Mouse (Mus musculus) MEL (cell line): ENCODE measurements around the gene Cdca7l. TPM values are rescaled to one million over a fixed set of nuclear protein-coding genes. Genes with fewer than 3 reads are reported as not detected.

Experiments used
- DNase-seq: peaks from one replicate; pipeline ENCODE4 v3.0.0; 2011; ENCODE audit warnings: low read depth, low spot score
- H3K27ac ChIP-seq: 2 replicates; pipeline ENCODE4 v1.5.1; 2012; ENCODE audit warnings: low read depth, mild to moderate bottlenecking, control low read depth, low read length, moderate library complexity; ENCODE audit not compliant: control insufficient read depth
- H3K27me3 ChIP-seq, 2 experiments: fragments of 150-350 bp in 1 of 2; sonication (generic) in 1 of 2; 2 replicates each; pipeline ENCODE4 v1.6.1; 2012; ENCODE audit warnings: low read length in 2 of 2, mild to moderate bottlenecking in 2 of 2, improper control_type of control experiment in 1 of 2, moderate library complexity in 1 of 2; ENCODE audit not compliant: insufficient read depth in 2 of 2, control insufficient read depth in 1 of 2
- H3K36me3 ChIP-seq, 2 experiments: 2 replicates each; pipeline ENCODE4 v1.6.1; 2012 to 2014; ENCODE audit warnings: low read length in 2 of 2, improper control_type of control experiment in 1 of 2, inconsistent platforms in 1 of 2, mild to moderate bottlenecking in 1 of 2; ENCODE audit not compliant: insufficient read depth in 2 of 2, control insufficient read depth in 1 of 2
- H3K4me1 ChIP-seq, 2 experiments: fragments of 150-350 bp in 1 of 2; sonication (generic) in 1 of 2; 2 replicates each; pipeline ENCODE4 v1.6.1; 2012; ENCODE audit warnings: low read length in 2 of 2, improper control_type of control experiment in 1 of 2, mild to moderate bottlenecking in 1 of 2; ENCODE audit not compliant: insufficient read depth in 2 of 2, control insufficient read depth in 1 of 2
- H3K4me3 ChIP-seq, 2 experiments: fragments of 150-350 bp in 1 of 2; sonication (generic) in 1 of 2; 2 replicates each; pipeline ENCODE4 v1.5.1; 2012; ENCODE audit warnings: low read depth in 2 of 2, low read length in 2 of 2, mild to moderate bottlenecking in 2 of 2, moderate library complexity in 2 of 2, control low read depth in 1 of 2, improper control_type of control experiment in 1 of 2; ENCODE audit not compliant: control insufficient read depth in 1 of 2, insufficient read depth in 1 of 2
- H3K79me2 ChIP-seq: 2 replicates; pipeline ENCODE4 v1.6.1; 2012; ENCODE audit warnings: mild to moderate bottlenecking, low read length, moderate library complexity; ENCODE audit not compliant: control insufficient read depth, poor library complexity, insufficient read depth
- H3K9ac ChIP-seq: 2 replicates; pipeline ENCODE4 v1.6.1; 2012; ENCODE audit warnings: low read depth, mild to moderate bottlenecking, control low read depth, low read length, moderate library complexity; ENCODE audit not compliant: control insufficient read depth, poor library complexity, severe bottlenecking
- H3K9me3 ChIP-seq: fragments of 150-350 bp; sonication (generic); replicated peaks from 2 replicates; pipeline ENCODE4 v1.6.1; 2012; ENCODE audit warnings: mild to moderate bottlenecking, low read length, improper control_type of control experiment, moderate library complexity; ENCODE audit not compliant: insufficient read depth
- CHD2 ChIP-seq: IDR thresholded peaks from 2 replicates; pipeline ENCODE4 v1.6.1; 2011; ENCODE audit warnings: low read length, improper control_type of control experiment
- CTCF ChIP-seq, 3 experiments: IDR thresholded peaks in 2 of 3; conservative IDR thresholded peaks in 1 of 3; 2 replicates each; pipeline ENCODE4 v1.5.1; 2011 to 2012; ENCODE audit warnings: low read length in 3 of 3, low read depth in 2 of 3, mild to moderate bottlenecking in 2 of 3, improper control_type of control experiment in 1 of 3, inconsistent platforms in 1 of 3, mixed read lengths in 1 of 3, moderate library complexity in 1 of 3; ENCODE audit not compliant: control insufficient read depth in 1 of 3, insufficient read depth in 1 of 3, poor library complexity in 1 of 3, severe bottlenecking in 1 of 3
- EP300 ChIP-seq, 2 experiments: IDR thresholded peaks; 2 replicates each; pipeline ENCODE4 v1.6.1; 2011; ENCODE audit warnings: improper control_type of control experiment in 2 of 2, low read length in 2 of 2, low read depth in 1 of 2, mild to moderate bottlenecking in 1 of 2
- GABPA ChIP-seq: IDR thresholded peaks from 2 replicates; pipeline ENCODE4 v1.6.1; 2012; ENCODE audit warnings: low read depth, mild to moderate bottlenecking, inconsistent platforms, low read length, improper control_type of control experiment, moderate library complexity
- HCFC1 ChIP-seq: IDR thresholded peaks from 2 replicates; pipeline ENCODE4 v1.6.1; 2012; ENCODE audit warnings: low read depth, mild to moderate bottlenecking, inconsistent platforms, low read length, improper control_type of control experiment, moderate library complexity
- KAT2A ChIP-seq: conservative IDR thresholded peaks from 2 replicates; pipeline ENCODE4 v1.6.1; 2012; ENCODE audit warnings: low read depth, low read length, improper control_type of control experiment, inconsistent platforms
- MAZ ChIP-seq: IDR thresholded peaks from 2 replicates; pipeline ENCODE4 v1.6.1; 2012; ENCODE audit warnings: low read depth, mild to moderate bottlenecking, inconsistent platforms, low read length, improper control_type of control experiment
- MXI1 ChIP-seq: IDR thresholded peaks from 2 replicates; pipeline ENCODE4 v1.6.1; 2011; ENCODE audit warnings: mild to moderate bottlenecking, low read depth, low read length, improper control_type of control experiment
- MYB ChIP-seq: IDR thresholded peaks from 2 replicates; pipeline ENCODE4 v1.6.1; 2011; ENCODE audit warnings: mild to moderate bottlenecking, low read depth, low read length, improper control_type of control experiment
- MYC ChIP-seq: IDR thresholded peaks from 2 replicates; pipeline ENCODE4 v1.6.1; 2011; ENCODE audit warnings: low read depth, mild to moderate bottlenecking, low read length, improper control_type of control experiment, moderate library complexity
- NELFE ChIP-seq: IDR thresholded peaks from 2 replicates; pipeline ENCODE4 v1.6.1; 2011; ENCODE audit warnings: low read depth, low read length, improper control_type of control experiment
- NRF1 ChIP-seq: IDR thresholded peaks from 2 replicates; pipeline ENCODE4 v1.6.1; 2014; ENCODE audit warnings: low read depth, mild to moderate bottlenecking, inconsistent platforms, low read length, improper control_type of control experiment, moderate library complexity; ENCODE audit not compliant: poor library complexity, insufficient read depth, severe bottlenecking
- POLR2A ChIP-seq, 2 experiments: IDR thresholded peaks; 2 replicates each; pipeline ENCODE4 v1.6.1; 2011 to 2012; ENCODE audit warnings: low read length in 2 of 2, mild to moderate bottlenecking in 2 of 2, control low read depth in 1 of 2, improper control_type of control experiment in 1 of 2, low read depth in 1 of 2, moderate library complexity in 1 of 2; ENCODE audit not compliant: control insufficient read depth in 1 of 2, insufficient read depth in 1 of 2, poor library complexity in 1 of 2
- POLR2AphosphoS5 ChIP-seq: IDR thresholded peaks from 2 replicates; pipeline ENCODE4 v1.6.1; 2012; ENCODE audit warnings: low read depth, borderline replicate concordance, mild to moderate bottlenecking, inconsistent platforms, low read length, moderate library complexity, mixed read lengths
- RAD21 ChIP-seq: IDR thresholded peaks from 2 replicates; pipeline ENCODE4 v1.6.1; 2011; ENCODE audit warnings: mild to moderate bottlenecking, low read depth, low read length, improper control_type of control experiment
- RCOR1 ChIP-seq: IDR thresholded peaks from 2 replicates; pipeline ENCODE4 v1.6.1; 2012; ENCODE audit warnings: low read depth, mild to moderate bottlenecking, inconsistent platforms, low read length, improper control_type of control experiment
- SIN3A ChIP-seq: IDR thresholded peaks from 2 replicates; pipeline ENCODE4 v1.6.1; 2012; ENCODE audit warnings: low read length, improper control_type of control experiment, inconsistent platforms
- SMC3 ChIP-seq: IDR thresholded peaks from 2 replicates; pipeline ENCODE4 v1.6.1; 2011; ENCODE audit warnings: low read depth, low read length, improper control_type of control experiment
- TCF12 ChIP-seq: IDR thresholded peaks from 2 replicates; pipeline ENCODE4 v1.6.1; 2014; ENCODE audit warnings: low read depth, mild to moderate bottlenecking, inconsistent platforms, low read length, improper control_type of control experiment, moderate library complexity
- USF1 ChIP-seq: IDR thresholded peaks from 2 replicates; pipeline ENCODE4 v1.6.1; 2014; ENCODE audit warnings: low read depth, mild to moderate bottlenecking, inconsistent platforms, low read length, improper control_type of control experiment, moderate library complexity
- USF2 ChIP-seq, 2 experiments: IDR thresholded peaks; 2 replicates each; pipeline ENCODE4 v1.6.1; 2011 to 2012; ENCODE audit warnings: improper control_type of control experiment in 2 of 2, low read length in 2 of 2, borderline replicate concordance in 1 of 2, inconsistent platforms in 1 of 2, low read depth in 1 of 2, mild to moderate bottlenecking in 1 of 2; ENCODE audit not compliant: insufficient read depth in 1 of 2
- ZC3H11A ChIP-seq: IDR thresholded peaks from 2 replicates; pipeline ENCODE4 v1.6.1; 2012; ENCODE audit warnings: low read depth, mild to moderate bottlenecking, inconsistent platforms, low read length, improper control_type of control experiment
- ZMIZ1 ChIP-seq: IDR thresholded peaks from 2 replicates; pipeline ENCODE4 v1.6.1; 2012; ENCODE audit warnings: low read depth, mild to moderate bottlenecking, inconsistent platforms, low read length, improper control_type of control experiment, moderate library complexity
- ZNF384 ChIP-seq: IDR thresholded peaks from 2 replicates; pipeline ENCODE4 v1.6.1; 2012; ENCODE audit warnings: low read depth, mild to moderate bottlenecking, inconsistent platforms, low read length, improper control_type of control experiment
- polyA plus RNA-seq, 2 experiments: library from polyadenylated mRNA; stranded (reverse) in 1 of 2; unstranded in 1 of 2; fragments of >175 nt in 1 of 2; fragments of >200 nt in 1 of 2; gene quantifications; 2 replicates each; pipeline versions ENCODE4 v1.2.1 to v1.2.4; 2012; ENCODE audit warnings: low replicate concordance in 2 of 2, low read depth in 1 of 2; ENCODE audit not compliant: insufficient read length in 2 of 2, insufficient read depth in 1 of 2, missing spikeins in 1 of 2
- total RNA-seq: library from RNA; depleted of rRNA; stranded (reverse); fragments of 300-350 nt; gene quantifications from 2 replicates; pipeline ENCODE4 v1.2.3, GENCODE M21; 2012

Gene Cdca7l
- total and polyA plus RNA-seq, 3 experiments: 93.3 to 1,920 (median 99.6) TPM

GRCm38 (mm10) chr12:117832190-117832589 lies 28.1 kb downstream of the Cdca7l start:
- Histone ChIP-seq H3K9me3 (no peaks in the 10 kb centered on the region), H3K36me3 (no peaks in the 10 kb centered on the region), H3K79me2 (no peaks in the 10 kb centered on the region), H3K4me3 (no peak overlapping the region), H3K27me3 (peaks cover 0 to 3% of the 10 kb centered on the region in 2 experiments; a peak in 2 of 4 replicates)
- DNase-seq: no peak
- TF ChIP-seq NELFE (no peak), ZMIZ1 (no peak), USF2 (IDR thresholded peaks at IDR 0.05; ENCODE audit: borderline replicate concordance in 1 of 2, insufficient read depth in 1 of 2, low read depth in 1 of 2, low read length in 2 of 2) (no peak), POLR2AphosphoS5 (no peak)
- TF ChIP-seq, all 39 proteins: peak for 0
- Histone ChIP-seq H3K27ac (no peak overlapping the region), H3K9ac (no peak overlapping the region), H3K4me1 (no peaks in the 10 kb centered on the region)

GRCm38 (mm10) chr12:117834652-117835051 lies 30.6 kb downstream of the Cdca7l start:
- Histone ChIP-seq H3K27me3 (peaks cover 3 to 6% of the 10 kb centered on the region in 2 experiments; a peak in 3 of 4 replicates), H3K4me3 (no peak overlapping the region), H3K27ac (no peak overlapping the region), H3K79me2 (no peaks in the 10 kb centered on the region), H3K4me1 (no peaks in the 10 kb centered on the region), H3K36me3 (no peaks in the 10 kb centered on the region), H3K9ac (no peak overlapping the region), H3K9me3 (no peaks in the 10 kb centered on the region)
- peak; percentile 63 for DNase-seq
- peak; percentile 63 for TF ChIP-seq RAD21
- TF ChIP-seq SMC3: peak; percentile 43
- TF ChIP-seq ZNF384: no peak
- TF ChIP-seq CTCF (IDR thresholded peaks at IDR 0.05 in 2 of 3, conservative IDR thresholded peaks at IDR 0.05 in 1 of 3; ENCODE audit: control insufficient read depth in 1 of 3, insufficient read depth in 1 of 3, low read depth in 2 of 3, low read length in 3 of 3, poor library complexity in 1 of 3, severe bottlenecking in 1 of 3): peak; percentile 32 to 67 (median 54); a peak in 5 of 6 replicates
- peak; percentile 48; the same call in 1 of the 2 replicates for TF ChIP-seq ZC3H11A

- Histone ChIP-seq H3K9me3 (no peaks in the 10 kb centered on the region), H3K9ac (no peak overlapping the region), H3K4me3 (no peak overlapping the region), H3K27me3 (peaks cover 3 to 6% of the 10 kb centered on the region in 2 experiments; a peak in 3 of 4 replicates), H3K36me3 (no peaks in the 10 kb centered on the region), H3K4me1 (no peaks in the 10 kb centered on the region; a peak in 1 of 4 replicates), H3K27ac (no peak overlapping the region), H3K79me2 (no peaks in the 10 kb centered on the region)
- no peak for TF ChIP-seq CHD2
- TF ChIP-seq CTCF (IDR thresholded peaks at IDR 0.05 in 2 of 3, conservative IDR thresholded peaks at IDR 0.05 in 1 of 3; ENCODE audit: control insufficient read depth in 1 of 3, insufficient read depth in 1 of 3, low read depth in 2 of 3, low read length in 3 of 3, poor library complexity in 1 of 3, severe bottlenecking in 1 of 3): no peak
- no peak for TF ChIP-seq MAZ
- no peak for TF ChIP-seq SMC3
- TF ChIP-seq TCF12: no peak
- no peak for TF ChIP-seq GABPA
- TF ChIP-seq EP300 (IDR thresholded peaks at IDR 0.05; ENCODE audit: low read depth in 1 of 2, low read length in 2 of 2): no peak
- no peak for TF ChIP-seq MYB
- no peak for TF ChIP-seq NRF1
- TF ChIP-seq MXI1: no peak
- TF ChIP-seq MYC: no peak
- TF ChIP-seq SIN3A: no peak
- TF ChIP-seq HCFC1: no peak
- TF ChIP-seq RCOR1: no peak
- TF ChIP-seq USF1: no peak
- TF ChIP-seq KAT2A: no peak
- TF ChIP-seq NELFE: no peak
- TF ChIP-seq POLR2A (IDR thresholded peaks at IDR 0.05; ENCODE audit: control insufficient read depth in 1 of 2, insufficient read depth in 1 of 2, low read depth in 1 of 2, low read length in 2 of 2, poor library complexity in 1 of 2): no peak
- DNase-seq: no peak
Observed at GRCm38 (mm10) chr12:117835371-117835770, 31.3 kb downstream of the Cdca7l start.
